ENCODE assay signal across 8 mouse cellular contexts in the genomic region with DNA sequence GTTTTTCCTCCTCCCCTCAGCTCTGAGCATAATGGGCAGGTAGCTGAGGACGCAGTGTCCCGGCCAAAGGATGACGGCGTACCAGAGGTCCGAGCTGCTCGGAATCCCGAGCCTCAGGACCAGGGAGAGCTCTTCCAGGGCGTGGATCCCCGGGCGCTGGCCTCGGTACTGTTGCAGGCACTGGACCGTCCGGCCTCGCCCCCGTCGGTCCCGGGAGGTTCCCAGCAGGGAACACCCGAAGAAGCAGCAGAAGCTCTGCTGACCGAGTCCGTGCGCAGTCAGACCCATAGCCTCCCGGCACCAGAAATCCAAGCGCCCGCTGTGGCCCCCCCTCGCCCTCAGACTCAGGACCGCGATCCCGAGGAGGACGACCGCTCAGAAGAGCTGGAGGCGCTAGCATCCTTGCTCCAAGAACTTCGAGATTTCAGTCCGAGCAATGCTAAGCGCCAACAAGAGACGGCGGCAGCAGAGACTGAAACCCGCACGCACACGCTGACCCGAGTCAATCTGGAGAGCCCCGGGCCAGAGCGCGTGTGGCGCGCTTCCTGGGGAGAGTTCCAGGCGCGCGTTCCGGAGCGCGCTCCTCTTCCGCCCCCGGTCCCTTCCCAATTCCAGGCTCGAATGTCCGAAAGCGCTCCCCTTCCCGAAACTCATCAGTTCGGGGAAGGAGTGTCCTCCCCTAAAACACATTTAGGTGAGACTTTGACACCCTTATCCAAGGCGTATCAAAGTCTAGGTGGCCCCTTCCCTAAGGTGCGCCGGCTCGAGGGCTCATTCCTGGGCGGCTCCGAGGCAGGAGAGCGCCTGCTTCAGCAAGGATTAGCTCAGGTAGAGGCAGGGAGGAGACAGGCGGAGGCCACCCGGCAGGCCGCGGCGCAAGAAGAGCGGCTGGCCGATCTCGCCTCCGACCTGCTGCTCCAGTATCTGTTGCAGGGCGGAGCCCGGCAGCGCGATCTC. TPM values are rescaled to one million over a fixed set of nuclear protein-coding genes. Genes with fewer than 3 reads are reported as not detected.
A peak's percentile ranks its signal among the peaks of the same experiment; 100 is the strongest.
DNase-seq lines count a peak whose midpoint lies in the region; ATAC-seq and TF ChIP-seq lines count a peak whose summit lies in the region.

No protein-coding gene starts in this region.

- peak overlapping the region; percentile 37 for H3K4me3 ChIP-seq in thymus, adult 2 months (ENCODE audit: control insufficient read depth, insufficient read depth, low read length)
- H3K4me3 ChIP-seq in forebrain, embryonic 12.5 days (replicated peaks): peak overlapping the region; percentile 49
- peak overlapping the region; percentile 51 for H3K4me3 ChIP-seq in kidney, embryonic 16.5 days (ENCODE audit: low read length)

- H3K4me1 ChIP-seq in thymus, adult 2 months (replicated peaks; ENCODE audit: control insufficient read depth, insufficient read depth, low read length): peaks cover 40% of the 10 kb centered on the region
- H3K4me1 ChIP-seq in forebrain, embryonic 12.5 days: peaks cover 37% of the 10 kb centered on the region
- peaks cover 40% of the 10 kb centered on the region for H3K4me1 ChIP-seq in kidney, embryonic 16.5 days (ENCODE audit: insufficient read depth, low read length)

- WGBS in thymus, adult 2 months: 5% methylated on average over 78 of the region's 78 CpGs
- WGBS in forebrain, embryonic 12.5 days: under 1% methylated on average over 78 of the region's 78 CpGs
- whole genome bisulfite sequencing in kidney, embryonic 16.5 days: under 1% methylated on average over 78 of the region's 78 CpGs

- no peak for TF ChIP-seq POLR2A in thymus, adult 2 months (IDR thresholded peaks at IDR 0.05; ENCODE audit: control insufficient read depth, extremely low read depth, insufficient read depth, low read length, poor library complexity)

- DNase-seq in cerebellum, adult 8-10 months: peak; percentile 36
- no peak for DNase-seq in cerebellum, adult 9-10 months
- no peak for DNase-seq in thymus, adult 2 months
- DNase-seq in thymus, postnatal 10 days (ENCODE audit: low spot score in 2 of 2): no peak
- peak; percentile 38 for DNase-seq in mesoderm, embryonic 11.5 days (ENCODE audit: low read depth, low spot score)
- DNase-seq in T-cell, adult 2 months (ENCODE audit: low spot score): no peak

- H3K9me3 ChIP-seq in forebrain, embryonic 12.5 days: no peaks in the 10 kb centered on the region
- H3K9me3 ChIP-seq in kidney, embryonic 16.5 days (ENCODE audit: low read length): no peaks in the 10 kb centered on the region

- H3K4me2 ChIP-seq in forebrain, embryonic 12.5 days: peak overlapping the region; percentile 98
- H3K4me2 ChIP-seq in kidney, embryonic 16.5 days (replicated peaks; ENCODE audit: low read depth, low read length): peak overlapping the region; percentile 99

- no peak for TF ChIP-seq CTCF in thymus, adult 2 months (IDR thresholded peaks at IDR 0.05; ENCODE audit: borderline replicate concordance, control insufficient read depth, extremely low read depth, insufficient read depth, low read length, poor library complexity)

- H3K27me3 ChIP-seq in thymus, adult 2 months (ENCODE audit: control insufficient read depth, insufficient read depth, low read length): peaks cover 20% of the 10 kb centered on the region
- peaks cover 77% of the 10 kb centered on the region for H3K27me3 ChIP-seq in forebrain, embryonic 12.5 days
- peaks cover 56% of the 10 kb centered on the region for H3K27me3 ChIP-seq in kidney, embryonic 16.5 days (ENCODE audit: insufficient read depth, low read length)

- peak overlapping the region; percentile 45 for H3K9ac ChIP-seq in forebrain, embryonic 12.5 days
- no peak overlapping the region for H3K9ac ChIP-seq in kidney, embryonic 16.5 days (replicated peaks; ENCODE audit: low read length)

- no peaks in the 10 kb centered on the region for H3K36me3 ChIP-seq in thymus, adult 2 months (ENCODE audit: control insufficient read depth, insufficient read depth, low read length)
- peaks cover 11% of the 10 kb centered on the region for H3K36me3 ChIP-seq in forebrain, embryonic 12.5 days (replicated peaks)
- no peaks in the 10 kb centered on the region for H3K36me3 ChIP-seq in kidney, embryonic 16.5 days (ENCODE audit: insufficient read depth, low read length)

- no peak overlapping the region for H3K27ac ChIP-seq in thymus, adult 2 months (ENCODE audit: control insufficient read depth, insufficient read depth, low read length)
- no peak overlapping the region for H3K27ac ChIP-seq in forebrain, embryonic 12.5 days
- H3K27ac ChIP-seq in kidney, embryonic 16.5 days (ENCODE audit: low read length): no peak overlapping the region

- no peak for ATAC-seq in forebrain, embryonic 12.5 days (ENCODE audit: low FRiP score)
- no peak; the same call in 1 of the 2 replicates for ATAC-seq in kidney, embryonic 16.5 days (ENCODE audit: low FRiP score, low TSS enrichment)

RNA-seq across cellular contexts. Expression of a gene that starts 5.2 kb away (rescaled TPM):
- 0.58 and 1.0 TPM in 2 replicates for polyA plus RNA-seq in thymus, adult 2 months (2012; rRNA removed)
- 0.68 and 0.92 TPM in 2 replicates for polyA plus RNA-seq in forebrain, embryonic 12.5 days (2016; fragmentation: Nextera tagmentation; extraction: Ambion mirVana)
- polyA plus RNA-seq in kidney, embryonic 16.5 days (2015; fragmentation: Nextera tagmentation; extraction: Ambion mirVana): 0.24 and 0.28 TPM in 2 replicates

RNA-seq across cellular contexts. Expression of a gene that starts 14.6 kb away (rescaled TPM):
- 44.1 and 51.9 TPM in 2 replicates for polyA plus RNA-seq in thymus, adult 2 months (2012; rRNA removed)
- polyA plus RNA-seq in forebrain, embryonic 12.5 days (2016; fragmentation: Nextera tagmentation; extraction: Ambion mirVana): 209 and 221 TPM in 2 replicates
- polyA plus RNA-seq in kidney, embryonic 16.5 days (2015; fragmentation: Nextera tagmentation; extraction: Ambion mirVana): 201 TPM in 2 replicates

RNA-seq across cellular contexts. Expression of a gene that starts 40.7 kb away (rescaled TPM):
- polyA plus RNA-seq in thymus, adult 2 months (2012; rRNA removed): 3.1 and 4.1 TPM in 2 replicates
- 0.11 and 0.35 TPM in 2 replicates for polyA plus RNA-seq in forebrain, embryonic 12.5 days (2016; fragmentation: Nextera tagmentation; extraction: Ambion mirVana)
- 0.29 and 0.53 TPM in 2 replicates for polyA plus RNA-seq in kidney, embryonic 16.5 days (2015; fragmentation: Nextera tagmentation; extraction: Ambion mirVana)

RNA-seq across cellular contexts. Expression of a gene that starts 43.5 kb away (rescaled TPM):
- 72.2 and 79.5 TPM in 2 replicates for polyA plus RNA-seq in thymus, adult 2 months (2012; rRNA removed)
- polyA plus RNA-seq in forebrain, embryonic 12.5 days (2016; fragmentation: Nextera tagmentation; extraction: Ambion mirVana): 97.9 and 102 TPM in 2 replicates
- polyA plus RNA-seq in kidney, embryonic 16.5 days (2015; fragmentation: Nextera tagmentation; extraction: Ambion mirVana): 90.5 and 97.7 TPM in 2 replicates

RNA-seq across cellular contexts. Expression of a gene that starts 44.5 kb away (rescaled TPM):
- polyA plus RNA-seq in thymus, adult 2 months (2012; rRNA removed): 40.8 and 41.9 TPM in 2 replicates
- 34.5 and 36.4 TPM in 2 replicates for polyA plus RNA-seq in forebrain, embryonic 12.5 days (2016; fragmentation: Nextera tagmentation; extraction: Ambion mirVana)
- 59.7 and 64.4 TPM in 2 replicates for polyA plus RNA-seq in kidney, embryonic 16.5 days (2015; fragmentation: Nextera tagmentation; extraction: Ambion mirVana)

Comparison
In these comparisons a context has a peak if more than half of its experiments do, and no peak if none do; other contexts are left out.
1. DNase-seq: peak in cerebellum, adult 8-10 months (single experiment) and mesoderm, embryonic 11.5 days (single experiment); none in cerebellum, adult 9-10 months (single experiment), thymus, adult 2 months (single experiment), thymus, postnatal 10 days (0 of 2) and T-cell, adult 2 months (single experiment).
2. Peak in every context shown above with its lines, with median percentiles within 50 percentile points of each other: H3K4me3 ChIP-seq.